Mouse (Mus musculus) embryonic facial prominence, embryonic 13.5 days (tissue): ENCODE measurements around the gene Sdr42e1. TPM values are rescaled to one million over a fixed set of nuclear protein-coding genes. Genes with fewer than 3 reads are reported as not detected.

ENCODE experiments used
- ATAC-seq: fragments of 200-750 bp; cut with Nextera tagmentation; 2 replicates; pipeline ENCODE4 v1.8.0; 2017; ENCODE audit warnings: low read depth; ENCODE audit not compliant: insufficient number of reproducible peaks, insufficient read depth, low FRiP score, low TSS enrichment
- H3K27ac ChIP-seq: fragments of 300-500 bp; sonication (generic); 2 replicates; pipeline ENCODE4 v1.5.1; 2015; ENCODE audit warnings: moderate library complexity, mild to moderate bottlenecking, inconsistent platforms
- H3K27me3 ChIP-seq: fragments of 300-500 bp; sonication (generic); 2 replicates; pipeline ENCODE4 v1.6.1; 2015; ENCODE audit warnings: mild to moderate bottlenecking, inconsistent platforms
- H3K36me3 ChIP-seq: fragments of 300-500 bp; sonication (generic); 2 replicates; pipeline ENCODE4 v1.6.1; 2015; ENCODE audit warnings: mild to moderate bottlenecking, inconsistent platforms
- H3K4me1 ChIP-seq: fragments of 300-500 bp; sonication (generic); 2 replicates; pipeline ENCODE4 v1.6.1; 2015; ENCODE audit warnings: inconsistent platforms
- H3K4me2 ChIP-seq: fragments of 300-500 bp; sonication (generic); 2 replicates; pipeline ENCODE4 v1.6.1; 2015; ENCODE audit warnings: moderate library complexity, mild to moderate bottlenecking, inconsistent platforms
- H3K4me3 ChIP-seq: fragments of 300-500 bp; sonication (generic); 2 replicates; pipeline ENCODE4 v1.5.1; 2015; ENCODE audit warnings: mild to moderate bottlenecking, inconsistent platforms
- H3K9ac ChIP-seq: fragments of 300-500 bp; sonication (generic); 2 replicates; pipeline ENCODE4 v1.6.1; 2015; ENCODE audit warnings: mild to moderate bottlenecking, inconsistent platforms
- H3K9me3 ChIP-seq: fragments of 300-500 bp; sonication (generic); 2 replicates; pipeline ENCODE4 v1.6.1; 2016; ENCODE audit warnings: inconsistent platforms
- WGBS: fragments of 180-500 bp; shearing (Covaris S2); methylation state at CpG from one replicate; pipeline ENCODE4 v1.1.7; 2015; ENCODE audit warnings: mixed read lengths; 5-methylcytosine and 5-hydroxymethylcytosine counted together
- polyA plus RNA-seq: library from polyadenylated mRNA; unstranded; fragments of >200 nt; fragmentation: Nextera tagmentation; extraction: Ambion mirVana; gene quantifications from 2 replicates; pipeline ENCODE4 v1.2.1, GENCODE M21; 2015

Gene Sdr42e1
- polyA plus RNA-seq, 1 experiment from 2014 or later: 2.4 TPM

DNA sequence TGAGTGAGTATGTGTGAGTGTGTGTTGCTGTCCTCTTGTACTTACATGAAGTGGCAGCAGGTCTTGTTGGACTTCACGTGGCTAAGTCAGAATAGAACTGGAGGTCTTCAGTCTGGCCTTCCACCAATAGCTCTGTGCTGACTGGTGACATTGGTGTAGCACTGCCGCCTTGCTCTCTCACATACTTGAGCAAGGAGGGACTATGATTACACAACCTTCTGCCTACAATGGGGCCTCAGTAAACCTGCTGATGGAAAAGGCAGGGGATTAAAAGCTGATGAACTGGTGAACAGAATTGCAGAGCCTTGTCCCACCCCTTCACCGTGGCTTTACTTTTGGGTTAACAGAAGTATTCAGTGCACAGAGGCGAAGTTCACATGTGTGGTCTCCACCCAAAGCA lies 18.6 kb upstream of the Sdr42e1 start:
- no peak for ATAC-seq
- Histone ChIP-seq H3K4me2 (no peak overlapping the region), H3K9ac (no peak overlapping the region), H3K4me3 (no peak overlapping the region), H3K27ac (no peak overlapping the region), H3K27me3 (no peaks in the 10 kb centered on the region), H3K9me3 (0 out of 2 replicates have a peak, but pooled peaks cover 3% of the 10 kb centered on the region), H3K36me3 (no peaks in the 10 kb centered on the region), H3K4me1 (no peaks in the 10 kb centered on the region)
- 88% methylated on average over 4 of the region's 4 CpGs for WGBS

DNA sequence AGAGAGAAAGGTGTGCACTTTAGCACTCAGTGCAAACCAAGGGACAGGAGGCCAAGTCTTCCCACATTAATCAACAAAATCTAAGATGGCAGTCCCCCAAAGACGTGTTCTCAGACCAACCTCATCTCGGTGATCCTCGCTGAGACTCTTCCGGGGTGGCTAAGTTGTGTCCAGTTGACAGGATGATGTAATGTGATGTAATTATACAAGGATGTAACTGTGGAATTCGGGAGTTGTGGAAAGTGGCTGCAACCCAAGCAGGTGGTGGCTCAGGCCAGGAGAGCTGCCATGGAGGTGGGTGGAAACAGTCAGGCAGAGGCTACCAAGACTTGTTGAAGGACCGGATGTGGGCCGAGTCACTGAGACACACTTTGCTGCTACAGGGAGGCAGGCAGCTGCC lies 14.4 kb upstream of the Sdr42e1 start:
- Histone ChIP-seq H3K4me1 (peaks cover 6% of the 10 kb centered on the region; the same call in 1 of the 2 replicates), H3K27ac (no peak overlapping the region), H3K4me2 (no peak overlapping the region), H3K9ac (no peak overlapping the region), H3K36me3 (no peaks in the 10 kb centered on the region), H3K27me3 (no peaks in the 10 kb centered on the region), H3K9me3 (no peaks in the 10 kb centered on the region), H3K4me3 (no peak overlapping the region)
- 80% methylated on average over 7 of the region's 7 CpGs for WGBS
- no peak for ATAC-seq

DNA sequence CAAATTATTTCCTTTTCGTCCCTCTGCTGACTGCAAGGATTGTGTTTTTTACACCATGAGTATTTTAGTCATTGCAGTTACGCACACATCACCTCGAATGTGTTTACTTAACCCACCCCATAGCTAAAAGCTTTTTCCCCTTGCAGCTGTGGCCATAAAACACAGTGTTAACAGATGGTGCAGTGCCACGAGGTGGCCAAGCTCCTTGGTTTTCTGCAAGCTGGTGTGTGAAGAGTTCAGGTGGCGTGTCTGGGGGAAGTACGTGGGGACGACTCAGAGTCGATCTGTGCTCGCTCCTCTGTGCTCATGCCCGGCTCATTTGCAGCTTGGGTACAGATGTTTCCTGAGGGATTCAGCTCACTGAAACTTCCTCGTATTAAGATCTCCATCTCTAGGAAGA lies 11.0 kb upstream of the Sdr42e1 start:
- Histone ChIP-seq H3K4me2 (no peak overlapping the region), H3K36me3 (no peaks in the 10 kb centered on the region), H3K27me3 (no peaks in the 10 kb centered on the region), H3K27ac (no peak overlapping the region), H3K9me3 (no peaks in the 10 kb centered on the region), H3K9ac (no peak overlapping the region), H3K4me3 (no peak overlapping the region), H3K4me1 (peaks cover 6% of the 10 kb centered on the region; the same call in 1 of the 2 replicates)
- ATAC-seq: no peak
- WGBS: 66% methylated on average over 11 of the region's 11 CpGs

DNA sequence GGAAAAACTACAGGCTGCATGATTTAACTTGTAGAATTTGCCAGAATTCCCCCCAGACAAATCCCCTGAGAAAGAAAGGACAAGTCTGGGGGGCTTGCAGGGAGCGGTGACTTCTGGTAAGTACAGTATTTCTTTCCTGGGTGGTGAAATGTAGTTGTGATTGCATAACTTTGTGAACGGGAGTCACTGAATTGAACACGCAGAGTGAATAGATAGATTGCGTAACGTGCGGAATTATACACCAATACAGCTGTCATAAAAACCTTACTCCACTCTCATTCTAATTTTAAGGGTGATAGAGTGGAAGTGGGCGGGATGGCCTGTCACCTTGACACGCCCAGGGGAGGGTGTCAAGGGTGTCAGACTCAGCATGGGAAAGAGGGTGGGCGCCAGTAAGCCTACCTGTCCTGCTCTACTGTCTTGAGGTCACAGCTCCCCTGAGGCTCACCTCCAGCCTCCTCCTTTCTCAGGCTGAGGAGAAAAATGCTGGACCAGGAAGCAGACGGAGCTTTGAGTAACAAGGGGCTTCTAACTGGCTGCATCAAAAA lies 10.5 kb upstream of the Sdr42e1 start:
- no peak overlapping the region for H3K4me2 ChIP-seq
- H3K9ac ChIP-seq: no peak overlapping the region
- peaks cover 6% of the 10 kb centered on the region; the same call in 1 of the 2 replicates for H3K4me1 ChIP-seq
- no peaks in the 10 kb centered on the region for H3K27me3 ChIP-seq
- no peak overlapping the region for H3K4me3 ChIP-seq
- no peaks in the 10 kb centered on the region for H3K36me3 ChIP-seq
- ATAC-seq: no peak
- no peak overlapping the region for H3K27ac ChIP-seq
- H3K9me3 ChIP-seq: no peaks in the 10 kb centered on the region
- 80% methylated on average over 10 of the region's 10 CpGs for WGBS

DNA sequence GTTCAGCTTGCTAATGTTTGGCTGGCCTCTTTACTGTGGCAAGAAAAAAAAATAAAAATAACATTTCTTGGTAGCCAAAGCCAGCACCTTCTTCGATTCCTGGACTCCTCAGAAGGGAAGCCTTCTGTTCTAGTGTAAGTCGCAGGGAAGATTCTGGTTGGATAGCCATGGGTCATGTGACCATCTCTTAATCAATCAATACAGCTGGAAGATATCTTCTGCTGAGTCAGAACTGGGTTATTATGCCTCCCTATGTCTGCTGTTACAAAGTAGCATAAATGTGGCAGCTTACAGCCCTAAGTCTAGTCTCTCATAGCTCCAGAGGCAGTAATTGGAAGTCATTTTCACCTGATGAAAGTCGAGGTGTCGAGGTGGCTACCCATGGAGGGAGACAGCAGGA lies 5.2 kb upstream of the Sdr42e1 start:
- Histone ChIP-seq H3K4me3 (no peak overlapping the region), H3K4me1 (peaks cover 1% of the 10 kb centered on the region; the same call in 1 of the 2 replicates), H3K9ac (no peak overlapping the region), H3K27ac (no peak overlapping the region), H3K9me3 (no peaks in the 10 kb centered on the region), H3K4me2 (no peak overlapping the region), H3K27me3 (no peaks in the 10 kb centered on the region), H3K36me3 (no peaks in the 10 kb centered on the region)
- ATAC-seq: no peak
- 80% methylated on average over 4 of the region's 4 CpGs for WGBS

DNA sequence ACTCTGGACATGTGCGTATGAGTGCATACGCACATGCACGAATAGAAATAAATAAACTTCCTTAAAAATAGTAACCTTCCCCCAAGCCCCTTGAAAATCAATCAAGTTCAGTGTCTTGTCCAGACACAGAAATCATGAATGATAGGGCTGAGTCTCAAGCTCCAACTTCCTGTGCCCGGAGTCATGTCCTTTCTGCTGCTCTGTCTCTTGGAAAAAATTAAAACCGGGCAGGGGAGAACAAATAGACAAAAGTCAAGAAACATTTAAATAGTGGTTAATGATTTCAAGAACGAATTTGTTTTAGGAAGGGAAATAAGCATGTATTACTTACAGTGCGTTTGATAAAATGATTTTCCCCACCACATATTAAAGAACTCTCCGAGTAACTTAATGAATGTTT lies 3.5 kb upstream of the Sdr42e1 start:
- Histone ChIP-seq H3K4me3 (no peak overlapping the region), H3K4me1 (peaks cover 7% of the 10 kb centered on the region; the same call in 1 of the 2 replicates), H3K27ac (no peak overlapping the region), H3K9ac (no peak overlapping the region), H3K9me3 (no peaks in the 10 kb centered on the region), H3K36me3 (no peaks in the 10 kb centered on the region), H3K27me3 (no peaks in the 10 kb centered on the region), H3K4me2 (no peak overlapping the region)
- ATAC-seq: no peak
- 76% methylated on average over 8 of the region's 8 CpGs for WGBS

DNA sequence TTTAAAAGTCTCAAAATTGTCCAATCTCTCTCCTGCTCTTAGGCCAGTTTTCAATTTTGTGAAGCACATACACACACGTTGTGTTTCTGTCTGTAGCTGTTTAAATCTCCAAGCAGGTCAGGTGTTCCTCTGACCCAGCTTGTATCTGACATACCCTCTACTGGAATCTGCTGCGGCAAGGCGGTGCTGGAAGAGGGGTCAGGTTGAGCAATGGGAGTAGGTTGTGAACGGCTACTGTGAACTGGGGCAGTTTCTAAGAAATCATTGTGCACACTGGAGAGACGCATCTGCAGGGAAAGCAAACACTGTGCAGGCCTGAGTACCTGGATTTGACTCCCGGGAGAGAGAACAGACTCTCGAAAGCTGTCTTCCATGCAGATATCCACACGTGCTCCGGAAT lies 3.0 kb upstream of the Sdr42e1 start:
- no peaks in the 10 kb centered on the region for H3K36me3 ChIP-seq
- H3K4me2 ChIP-seq: no peak overlapping the region
- no peak overlapping the region for H3K4me3 ChIP-seq
- peaks cover 7% of the 10 kb centered on the region; the same call in 1 of the 2 replicates for H3K4me1 ChIP-seq
- no peaks in the 10 kb centered on the region for H3K9me3 ChIP-seq
- H3K27me3 ChIP-seq: no peaks in the 10 kb centered on the region
- H3K9ac ChIP-seq: no peak overlapping the region
- WGBS: 68% methylated on average over 9 of the region's 9 CpGs
- no peak for ATAC-seq
- H3K27ac ChIP-seq: no peak overlapping the region

DNA sequence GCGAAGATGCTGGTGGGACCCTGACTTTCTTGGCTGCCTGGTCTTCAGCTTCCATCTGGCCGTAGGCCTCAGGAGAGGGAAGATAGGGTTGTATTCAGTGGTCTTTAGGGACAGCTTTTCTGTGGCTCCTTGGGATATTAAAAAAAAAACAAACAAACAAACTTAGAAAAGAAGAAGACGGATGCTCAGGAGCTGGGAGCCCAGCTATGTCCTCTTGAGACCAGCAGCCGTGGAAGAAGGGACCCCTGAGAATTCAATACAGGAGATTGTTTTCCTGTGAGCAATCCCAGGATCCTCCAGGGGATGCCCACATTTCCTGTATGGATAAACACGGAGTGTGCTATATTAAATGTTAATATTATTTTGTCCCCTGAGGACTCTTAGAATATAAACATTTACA lies 1.7 kb upstream of the Sdr42e1 start:
- Histone ChIP-seq H3K27me3 (0 out of 2 replicates have a peak, but pooled peaks cover 4% of the 10 kb centered on the region), H3K36me3 (no peaks in the 10 kb centered on the region)
- no peak for ATAC-seq

DNA sequence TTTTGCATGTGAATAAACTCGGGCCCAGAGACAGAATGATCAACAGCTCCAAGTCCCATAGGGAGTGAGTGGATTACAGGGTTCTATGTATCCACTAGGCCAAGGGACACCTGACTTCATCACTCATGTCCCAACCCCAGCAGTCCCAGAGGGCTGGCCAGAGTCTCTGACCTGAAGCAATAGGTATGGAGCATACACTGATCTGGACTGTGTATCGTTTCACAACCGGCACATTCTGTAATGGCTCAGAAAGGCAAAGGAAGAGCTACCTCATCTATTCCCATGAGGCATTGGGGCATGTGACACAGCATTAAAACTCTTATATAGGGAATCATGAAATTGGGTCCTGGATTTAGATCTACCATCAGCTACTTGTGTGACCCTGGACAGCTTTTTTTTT lies 931 bp downstream of the Sdr42e1 start:
- H3K27ac ChIP-seq: no peak overlapping the region
- no peak overlapping the region for H3K9ac ChIP-seq
- ATAC-seq: no peak
- no peaks in the 10 kb centered on the region for H3K9me3 ChIP-seq
- no peak overlapping the region for H3K4me2 ChIP-seq
- 81% methylated on average over 3 of the region's 3 CpGs for WGBS
- H3K36me3 ChIP-seq: no peaks in the 10 kb centered on the region
- peaks cover 4% of the 10 kb centered on the region; the same call in 1 of the 2 replicates for H3K27me3 ChIP-seq
- no peak overlapping the region for H3K4me3 ChIP-seq
- H3K4me1 ChIP-seq: peaks cover 7% of the 10 kb centered on the region; the same call in 1 of the 2 replicates

More for the DNA sequence above, 1.7 kb upstream of the Sdr42e1 start:
- no peak overlapping the region for H3K4me2 ChIP-seq
- H3K9ac ChIP-seq: no peak overlapping the region
- H3K4me1 ChIP-seq: peaks cover 7% of the 10 kb centered on the region; the same call in 1 of the 2 replicates
- WGBS: 65% methylated on average over 5 of the region's 5 CpGs
- H3K27ac ChIP-seq: no peak overlapping the region
- no peaks in the 10 kb centered on the region for H3K9me3 ChIP-seq
- no peak overlapping the region for H3K4me3 ChIP-seq

DNA sequence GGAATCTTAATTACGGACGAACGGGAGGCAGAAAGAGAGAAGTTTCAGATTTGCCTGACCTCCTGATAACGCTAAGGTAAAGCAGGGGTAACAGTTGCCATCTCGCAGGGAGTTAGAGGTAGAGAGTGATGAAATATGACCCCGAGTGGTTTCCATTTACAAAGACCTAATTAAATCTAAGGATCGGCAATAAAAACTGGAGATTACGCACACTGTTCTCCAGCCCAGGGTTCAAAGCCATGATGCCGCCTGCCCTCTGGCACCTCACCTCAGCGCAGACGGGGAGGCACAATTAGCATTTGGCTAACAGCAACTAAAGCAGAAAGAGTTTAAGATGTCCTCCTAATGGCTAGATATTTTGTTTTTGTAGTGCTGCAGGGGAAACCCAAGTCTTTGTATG lies 3.0 kb downstream of the Sdr42e1 start:
- peak overlapping the region; percentile 41 for H3K4me2 ChIP-seq
- H3K4me3 ChIP-seq: no peak overlapping the region
- WGBS: 5% methylated on average over 11 of the region's 11 CpGs
- H3K27ac ChIP-seq: no peak overlapping the region
- no peaks in the 10 kb centered on the region for H3K36me3 ChIP-seq
- no peak for ATAC-seq
- H3K9ac ChIP-seq: no peak overlapping the region
- H3K27me3 ChIP-seq: peaks cover 4% of the 10 kb centered on the region; the same call in 1 of the 2 replicates
- no peaks in the 10 kb centered on the region for H3K9me3 ChIP-seq
- peaks cover 7% of the 10 kb centered on the region; the same call in 1 of the 2 replicates for H3K4me1 ChIP-seq

DNA sequence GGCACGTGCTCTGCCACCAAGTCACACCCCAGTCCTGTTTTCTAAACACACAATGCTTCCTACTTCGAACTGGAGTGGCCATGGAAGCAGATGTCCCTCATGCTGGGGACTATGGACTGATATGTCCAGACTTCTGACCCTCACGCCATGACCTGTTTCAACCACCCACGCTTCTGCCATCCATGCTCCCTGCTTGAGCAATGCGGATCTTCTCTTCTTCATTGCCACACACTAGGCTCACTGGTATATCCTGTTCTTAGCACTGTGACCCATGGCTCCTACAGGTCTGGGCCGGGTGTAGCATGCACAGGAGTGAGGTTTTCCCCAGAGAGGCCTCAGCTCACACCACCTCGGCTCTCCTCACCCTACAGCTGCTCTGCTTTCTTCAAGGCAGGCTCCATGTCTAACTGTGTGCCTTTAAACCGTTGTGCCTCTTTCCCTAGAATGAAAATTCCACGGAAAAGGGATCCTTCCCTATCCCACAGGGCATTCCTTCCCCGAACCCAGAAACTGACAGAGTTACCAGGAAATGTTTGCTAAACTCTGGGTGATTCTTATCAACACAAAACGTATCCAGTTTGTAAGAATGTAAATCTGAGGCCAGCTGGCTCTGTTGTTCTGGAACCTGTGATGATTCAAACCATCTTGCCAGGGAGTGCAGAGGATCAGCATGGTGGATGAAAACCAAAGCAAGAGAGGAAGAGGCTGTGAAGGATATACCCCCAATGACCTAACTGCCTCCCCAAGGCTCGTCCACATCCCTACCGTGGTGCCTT lies 6.0 kb downstream of the Sdr42e1 start:
- Histone ChIP-seq H3K4me2 (no peak overlapping the region), H3K9me3 (no peaks in the 10 kb centered on the region), H3K27me3 (peaks cover 4% of the 10 kb centered on the region; the same call in 1 of the 2 replicates), H3K4me1 (no peaks in the 10 kb centered on the region; the same call in 1 of the 2 replicates), H3K9ac (no peak overlapping the region), H3K27ac (no peak overlapping the region), H3K4me3 (no peak overlapping the region), H3K36me3 (no peaks in the 10 kb centered on the region)
- WGBS: 67% methylated on average over 13 of the region's 13 CpGs
- no peak for ATAC-seq
